ENCODE assay signal across 10 mouse cellular contexts in genomic region chr12:117085661-117086335, GRCm38 (mm10).
DNase-seq lines count a peak whose midpoint lies in the region; ATAC-seq and TF ChIP-seq lines count a peak whose summit lies in the region.
"Had no signal": no experiment of that assay in that cellular context is flagged by ENCODE, and none has a peak within 500 bp of the region (broad histone marks: within the 10 kb centered on the region; RNA-seq: fewer than 3 reads in every experiment).

No protein-coding gene starts in this region.

- no peak overlapping the region for H3K4me3 ChIP-seq in midbrain, postnatal 0 days (ENCODE audit: low read depth, low read length)
- H3K4me3 ChIP-seq in midbrain, embryonic 13.5 days (replicated peaks), result no peak overlapping the region
- no peak overlapping the region for H3K4me3 ChIP-seq in kidney, embryonic 14.5 days (ENCODE audit: low read length)
- H3K4me3 ChIP-seq: liver, embryonic 12.5 days had no signal

- WGBS in midbrain, postnatal 0 days, result 36% methylated on average over 1 of the region's 1 CpGs
- 53% methylated on average over 1 of the region's 1 CpGs for WGBS in midbrain, embryonic 13.5 days
- 78% methylated on average over 1 of the region's 1 CpGs for WGBS in kidney, embryonic 14.5 days

- DNase-seq in heart, adult 18-20 months, result peak; percentile 5 to 29
- no peak for DNase-seq in heart, adult 9 months (ENCODE audit: low spot score in 2 of 2)
- peak; percentile 62 for DNase-seq in midbrain, postnatal 0 days (ENCODE audit: low spot score)
- DNase-seq in cerebellum, postnatal 14 days, result peak; percentile 79 to 83
- peak; percentile 35 for DNase-seq in lung, postnatal 36 days
- DNase-seq in Muller cell, postnatal 12 days (ENCODE audit: inconsistent ontology term), result no peak

- ATAC-seq in midbrain, postnatal 0 days (ENCODE audit: low FRiP score), result no peak
- no peak for ATAC-seq in midbrain, embryonic 13.5 days
- ATAC-seq in kidney, embryonic 14.5 days (ENCODE audit: low FRiP score, low TSS enrichment), result no peak
- ATAC-seq: intestine, embryonic 16.5 days; liver, embryonic 12.5 days had no signal

- H3K4me2 ChIP-seq in midbrain, postnatal 0 days (ENCODE audit: low read depth, low read length, poor library complexity, severe bottlenecking), result no peak overlapping the region
- H3K4me2 ChIP-seq in midbrain, embryonic 13.5 days (replicated peaks), result no peak overlapping the region
- H3K4me2 ChIP-seq in kidney, embryonic 14.5 days (replicated peaks; ENCODE audit: low read depth, low read length), result no peak overlapping the region
- H3K4me2 ChIP-seq: liver, embryonic 12.5 days had no signal

- peaks cover 12% of the 10 kb centered on the region; the same call in 1 of the 2 replicates for H3K4me1 ChIP-seq in midbrain, postnatal 0 days (ENCODE audit: insufficient read depth, low read length)
- peaks cover 36% of the 10 kb centered on the region for H3K4me1 ChIP-seq in midbrain, embryonic 13.5 days (replicated peaks)
- H3K4me1 ChIP-seq in kidney, embryonic 14.5 days (ENCODE audit: control insufficient read depth, insufficient read depth, low read length), result no peaks in the 10 kb centered on the region
- H3K4me1 ChIP-seq: liver, embryonic 12.5 days had no signal

- TF ChIP-seq CTCF in midbrain, postnatal 0 days (IDR thresholded peaks at IDR 0.05), result no peak

- H3K36me3 ChIP-seq in midbrain, postnatal 0 days (ENCODE audit: insufficient read depth, low read length), result no peaks in the 10 kb centered on the region
- no peaks in the 10 kb centered on the region for H3K36me3 ChIP-seq in midbrain, embryonic 13.5 days
- H3K36me3 ChIP-seq in kidney, embryonic 14.5 days (ENCODE audit: control insufficient read depth, insufficient read depth, low read length), result no peaks in the 10 kb centered on the region
- H3K36me3 ChIP-seq: liver, embryonic 12.5 days had no signal

- H3K9ac ChIP-seq in midbrain, postnatal 0 days (replicated peaks; ENCODE audit: low read length, poor library complexity, severe bottlenecking), result no peak overlapping the region
- H3K9ac ChIP-seq in midbrain, embryonic 13.5 days (replicated peaks), result no peak overlapping the region
- no peak overlapping the region for H3K9ac ChIP-seq in kidney, embryonic 14.5 days (ENCODE audit: low read depth, low read length)
- H3K9ac ChIP-seq: liver, embryonic 12.5 days had no signal

- no peaks in the 10 kb centered on the region for H3K27me3 ChIP-seq in midbrain, postnatal 0 days (ENCODE audit: insufficient read depth, low read length)
- H3K27me3 ChIP-seq in midbrain, embryonic 13.5 days, result no peaks in the 10 kb centered on the region
- H3K27me3 ChIP-seq in kidney, embryonic 14.5 days (ENCODE audit: control insufficient read depth, insufficient read depth, low read length), result no peaks in the 10 kb centered on the region
- H3K27me3 ChIP-seq: liver, embryonic 12.5 days had no signal

- no peaks in the 10 kb centered on the region for H3K9me3 ChIP-seq in midbrain, postnatal 0 days (ENCODE audit: low read length)
- no peaks in the 10 kb centered on the region for H3K9me3 ChIP-seq in midbrain, embryonic 13.5 days
- H3K9me3 ChIP-seq in kidney, embryonic 14.5 days (ENCODE audit: control insufficient read depth, low read length), result no peaks in the 10 kb centered on the region
- H3K9me3 ChIP-seq: liver, embryonic 12.5 days had no signal

- H3K27ac ChIP-seq in midbrain, postnatal 0 days (ENCODE audit: low read depth, low read length), result 0 out of 2 replicates have a peak overlapping the region, but pooled peaks have one; percentile 12
- H3K27ac ChIP-seq in midbrain, embryonic 13.5 days, result no peak overlapping the region
- H3K27ac ChIP-seq in kidney, embryonic 14.5 days (ENCODE audit: low read depth, low read length), result no peak overlapping the region
- H3K27ac ChIP-seq: liver, embryonic 12.5 days had no signal

Comparison
In these comparisons a context has a peak if more than half of its experiments do, and no peak if none do; other contexts are left out.
1. DNase-seq: peak in heart, adult 18-20 months (2 of 2), midbrain, postnatal 0 days (single experiment), cerebellum, postnatal 14 days (2 of 2) and lung, postnatal 36 days (single experiment); none in heart, adult 9 months (0 of 2) and Muller cell, postnatal 12 days (single experiment).